ENCODE assay signal across 8 mouse cellular contexts in genomic region chr9:108808163-108808665, GRCm38 (mm10). TPM values are rescaled to one million over a fixed set of nuclear protein-coding genes. Genes with fewer than 3 reads are reported as not detected.
DNase-seq lines count a peak whose midpoint lies in the region; ATAC-seq and TF ChIP-seq lines count a peak whose summit lies in the region.

Gene Nckipsd, plus strand, starts transcription at chr9:108808368.

- H3K9ac ChIP-seq in hindbrain, embryonic 16.5 days (ENCODE audit: low read depth, low read length): peak within 1 kb of the TSS; percentile 91

- peak within 1 kb of the TSS; percentile 72 for H3K4me2 ChIP-seq in hindbrain, embryonic 16.5 days (ENCODE audit: low read length)

- ATAC-seq in activated CD4-positive, CD25-positive, alpha-beta regulatory T cell, adult 4 months: peak; percentile 76
- peak; percentile 64 for ATAC-seq in common myeloid progenitor, adult 5-6 weeks (replicated peaks; ENCODE audit: low read depth, poor library complexity, severe bottlenecking)
- peak; percentile 84 for ATAC-seq in hindbrain, embryonic 16.5 days

- H3K4me3 ChIP-seq in gastrocnemius, adult 2 months: peak within 1 kb of the TSS; percentile 79
- peak within 1 kb of the TSS; percentile 77 for H3K4me3 ChIP-seq in hindbrain, embryonic 16.5 days (ENCODE audit: low read length)

- intact Hi-C loops in gastrocnemius, adult 2 months (cut with DNase I): no loop called here

- WGBS in hindbrain, embryonic 16.5 days: under 1% methylated on average over 42 of the region's 62 CpGs

- peak; percentile 98 for DNase-seq in gastrocnemius, adult 2 months
- DNase-seq in left cerebral cortex, adult 11 months (ENCODE audit: low spot score): peak; percentile 86
- peak; percentile 96 for DNase-seq in lung, postnatal 36 days
- peak; percentile 98 for DNase-seq in retina, embryonic 14.5 days (ENCODE audit: low spot score)
- peak; percentile 99 for DNase-seq in thymus, postnatal 4 days

- H3K27ac ChIP-seq in gastrocnemius, adult 2 months: peak within 1 kb of the TSS; percentile 93
- peak within 1 kb of the TSS; percentile 80 for H3K27ac ChIP-seq in hindbrain, embryonic 16.5 days (ENCODE audit: low read depth, low read length)

- no peaks in the 10 kb centered on the region for H3K27me3 ChIP-seq in hindbrain, embryonic 16.5 days (replicated peaks; ENCODE audit: control insufficient read depth, insufficient read depth, low read length)

- peak; percentile 94; the same call in 1 of the 2 replicates for TF ChIP-seq CTCF in gastrocnemius, adult 2 months (IDR thresholded peaks at IDR 0.05)

- H3K4me1 ChIP-seq in hindbrain, embryonic 16.5 days (ENCODE audit: control insufficient read depth, insufficient read depth, low read depth, low read length): peaks cover 13% of the 10 kb centered on the region

- H3K9me3 ChIP-seq in hindbrain, embryonic 16.5 days (ENCODE audit: control insufficient read depth, low read length): no peaks in the 10 kb centered on the region

- H3K36me3 ChIP-seq in hindbrain, embryonic 16.5 days (ENCODE audit: control insufficient read depth, insufficient read depth, low read length): peaks cover 36% of the 10 kb centered on the region

RNA-seq across cellular contexts. Expression of gene Nckipsd, which starts in this region (rescaled TPM):
- 1 to 10 TPM; 3.9 to 7.3 TPM for polyA plus RNA-seq in activated CD4-positive, CD25-positive, alpha-beta regulatory T cell, adult 4 months (2017; shearing (Covaris generic))
- 1.6 and 6.1 TPM in 2 replicates for total RNA-seq in common myeloid progenitor, adult 5-6 weeks (2017)
- total RNA-seq in gastrocnemius, adult 2 months (2021): 1 to 10 TPM; 3.6 to 5.3 TPM
- polyA plus RNA-seq in hindbrain, embryonic 16.5 days (2015; fragmentation: Nextera tagmentation; extraction: Ambion mirVana): 32.2 and 35.1 TPM in 2 replicates

Comparison
In these comparisons a context has a peak if more than half of its experiments do, and no peak if none do; other contexts are left out.
1. Peak in every context shown above with its lines: DNase-seq, ATAC-seq, H3K4me3 ChIP-seq and H3K27ac ChIP-seq.